Mouse (Mus musculus) kidney, embryonic 16.5 days (tissue): ENCODE data around the gene Exoc4. TPM values are rescaled to one million over a fixed set of nuclear protein-coding genes. Genes with fewer than 3 reads are reported as not detected.

Experiments used
- ATAC-seq: fragments of 200-750 bp; cut with Nextera tagmentation; 2 replicates; pipeline ENCODE4 v1.8.0; 2017; ENCODE audit warnings: moderate TSS enrichment; ENCODE audit not compliant: low FRiP score, low TSS enrichment
- H3K27ac ChIP-seq: fragments of 300-500 bp; sonication (generic); 2 replicates; pipeline ENCODE4 v1.5.1; 2014; ENCODE audit warnings: low read length
- H3K27me3 ChIP-seq: fragments of 300-500 bp; sonication (generic); 2 replicates; pipeline ENCODE4 v1.6.1; 2014; ENCODE audit warnings: low read length, control low read depth, mixed read lengths; ENCODE audit not compliant: insufficient read depth
- H3K36me3 ChIP-seq: fragments of 300-500 bp; sonication (generic); 2 replicates; pipeline ENCODE4 v1.6.1; 2014; ENCODE audit warnings: low read length, control low read depth, mixed read lengths; ENCODE audit not compliant: insufficient read depth
- H3K4me1 ChIP-seq: fragments of 300-500 bp; sonication (generic); 2 replicates; pipeline ENCODE4 v1.6.1; 2014; ENCODE audit warnings: low read length, control low read depth, mixed read lengths; ENCODE audit not compliant: insufficient read depth
- H3K4me2 ChIP-seq: fragments of 300-500 bp; sonication (generic); replicated peaks from 2 replicates; pipeline ENCODE4 v1.6.1; 2014; ENCODE audit warnings: low read depth, low read length
- H3K4me3 ChIP-seq: fragments of 300-500 bp; sonication (generic); 2 replicates; pipeline ENCODE4 v1.5.1; 2014; ENCODE audit warnings: mild to moderate bottlenecking, low read length
- H3K9ac ChIP-seq: fragments of 300-500 bp; sonication (generic); replicated peaks from 2 replicates; pipeline ENCODE4 v1.6.1; 2014; ENCODE audit warnings: low read length
- H3K9me3 ChIP-seq: fragments of 300-500 bp; sonication (generic); 2 replicates; pipeline ENCODE4 v1.6.1; 2016; ENCODE audit warnings: low read length, control low read depth
- WGBS: fragments of 180-500 bp; shearing (Covaris S2); extraction: QIAGEN DNeasy Blood & Tissue Kit; methylation state at CpG from one replicate; pipeline ENCODE4 v1.1.7; 2014; 5-methylcytosine and 5-hydroxymethylcytosine counted together
- polyA plus RNA-seq: library from polyadenylated mRNA; unstranded; fragments of >200 nt; fragmentation: Nextera tagmentation; extraction: Ambion mirVana; gene quantifications from 2 replicates; pipeline ENCODE4 v1.2.1, GENCODE M21; 2015

The Exoc4 gene
- polyA plus RNA-seq, 1 experiment from 2014 or later = 39.4 TPM

DNA sequence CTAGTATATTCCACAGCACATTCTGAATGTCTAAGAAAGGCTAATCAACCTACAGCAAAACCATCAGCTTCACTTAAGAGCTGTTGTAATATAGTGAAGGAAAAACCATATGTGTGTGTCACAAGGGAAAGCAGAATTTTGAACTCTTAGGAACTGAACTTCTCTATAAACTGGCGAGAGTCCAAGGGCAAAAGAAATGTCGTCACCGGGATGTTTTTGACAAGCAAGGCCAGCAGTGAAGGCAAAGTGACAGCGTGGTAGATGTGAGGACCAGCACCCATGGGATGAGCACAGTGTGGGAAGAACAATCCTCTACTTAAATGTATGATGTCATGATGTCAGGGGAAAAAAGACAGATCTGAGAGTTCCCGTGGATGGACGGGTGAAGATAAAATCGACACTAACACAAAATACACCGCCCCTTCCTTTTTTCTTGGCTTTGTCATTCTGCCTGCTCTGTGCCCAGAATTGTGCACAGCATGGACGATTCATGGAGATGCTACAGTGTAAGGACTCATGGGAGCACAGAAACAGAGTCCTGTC is 635.3 kb downstream of the Exoc4 start:
- H3K9ac ChIP-seq = no peak overlapping the region
- WGBS = 79% methylated on average over 9 of the region's 9 CpGs
- no peak overlapping the region for H3K27ac ChIP-seq
- H3K36me3 ChIP-seq = no peaks in the 10 kb centered on the region
- H3K4me3 ChIP-seq = no peak overlapping the region
- H3K4me2 ChIP-seq = no peak overlapping the region
- no peaks in the 10 kb centered on the region for H3K9me3 ChIP-seq
- H3K27me3 ChIP-seq = no peaks in the 10 kb centered on the region
- no peak for ATAC-seq
- no peaks in the 10 kb centered on the region for H3K4me1 ChIP-seq

DNA sequence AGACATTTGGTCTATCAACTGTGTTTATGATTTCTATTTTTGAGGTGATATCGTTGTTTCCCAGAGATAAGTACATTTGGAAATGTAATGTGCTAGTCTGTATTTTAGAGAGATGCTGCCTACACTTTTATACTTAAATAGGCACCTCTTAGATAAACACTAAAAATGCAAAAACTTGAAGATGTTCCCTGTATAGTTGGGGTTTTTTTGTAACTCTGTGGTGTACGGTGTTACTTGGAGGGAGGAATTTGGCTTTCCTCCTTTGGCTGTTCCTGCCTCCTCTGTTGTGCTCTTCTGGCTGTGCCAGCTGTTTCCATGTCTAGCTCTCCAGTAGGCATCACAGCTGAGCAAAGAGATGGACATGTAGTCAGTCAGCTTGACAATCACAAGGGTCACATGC is 638.1 kb downstream of the Exoc4 start:
- Histone ChIP-seq H3K27me3 (no peaks in the 10 kb centered on the region), H3K4me2 (no peak overlapping the region), H3K9ac (no peak overlapping the region), H3K27ac (no peak overlapping the region), H3K4me1 (0 out of 2 replicates have a peak, but pooled peaks cover 3% of the 10 kb centered on the region), H3K4me3 (no peak overlapping the region), H3K9me3 (no peaks in the 10 kb centered on the region), H3K36me3 (no peaks in the 10 kb centered on the region)
- 88% methylated on average over 2 of the region's 2 CpGs for WGBS
- no peak for ATAC-seq

DNA sequence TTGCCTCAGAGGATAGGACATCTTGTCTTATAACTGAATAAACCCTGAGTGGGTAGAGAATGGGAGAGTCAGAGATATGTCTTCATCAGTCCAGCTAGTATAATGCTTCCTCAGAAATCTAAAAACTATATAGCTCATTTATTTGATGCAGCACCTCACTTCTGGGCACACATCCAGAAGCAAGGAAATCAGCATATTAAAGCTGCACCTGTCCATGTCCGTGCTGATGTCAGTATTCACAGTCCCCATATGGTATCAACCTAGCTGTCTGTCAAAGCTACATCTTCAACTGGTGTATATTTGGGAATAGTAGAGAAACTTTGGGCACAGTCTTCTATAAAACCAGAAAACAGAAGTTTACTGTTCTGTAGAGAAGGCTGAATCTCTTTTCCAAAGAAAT is 642.0 kb downstream of the Exoc4 start:
- no peak overlapping the region for H3K27ac ChIP-seq
- H3K4me3 ChIP-seq = no peak overlapping the region
- no peaks in the 10 kb centered on the region for H3K27me3 ChIP-seq
- H3K4me2 ChIP-seq = no peak overlapping the region
- no peak for ATAC-seq
- peaks cover 8% of the 10 kb centered on the region; the same call in 1 of the 2 replicates for H3K4me1 ChIP-seq
- no peak overlapping the region for H3K9ac ChIP-seq
- H3K9me3 ChIP-seq = no peaks in the 10 kb centered on the region
- H3K36me3 ChIP-seq = no peaks in the 10 kb centered on the region
- 77% methylated on average over 1 of the region's 1 CpGs for WGBS

DNA sequence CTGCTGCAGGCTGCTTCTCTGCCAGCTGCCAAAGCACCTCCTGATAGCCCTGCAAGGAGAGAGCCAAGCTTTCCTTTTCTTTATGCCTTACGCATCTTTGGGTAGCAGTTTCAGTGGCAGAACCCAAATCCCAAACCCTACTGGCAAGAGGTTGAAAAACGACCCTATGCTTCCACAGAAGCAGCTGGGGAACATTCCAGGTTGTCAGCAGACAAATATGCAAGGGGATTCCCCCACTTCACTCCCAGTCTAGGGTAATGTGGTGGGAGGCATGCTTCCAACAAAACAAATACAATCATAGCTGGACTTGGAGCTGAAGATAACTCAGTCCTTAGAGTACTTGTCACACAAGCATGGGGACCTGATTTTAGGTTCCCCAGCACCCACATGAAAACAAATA is 643.3 kb downstream of the Exoc4 start:
- Histone ChIP-seq H3K9ac (no peak overlapping the region), H3K4me1 (peaks cover 8% of the 10 kb centered on the region; the same call in 1 of the 2 replicates), H3K4me2 (no peak overlapping the region), H3K4me3 (no peak overlapping the region), H3K27me3 (no peaks in the 10 kb centered on the region), H3K27ac (no peak overlapping the region), H3K36me3 (no peaks in the 10 kb centered on the region), H3K9me3 (no peaks in the 10 kb centered on the region)
- WGBS = 46% methylated on average over 2 of the region's 2 CpGs
- no peak for ATAC-seq

DNA sequence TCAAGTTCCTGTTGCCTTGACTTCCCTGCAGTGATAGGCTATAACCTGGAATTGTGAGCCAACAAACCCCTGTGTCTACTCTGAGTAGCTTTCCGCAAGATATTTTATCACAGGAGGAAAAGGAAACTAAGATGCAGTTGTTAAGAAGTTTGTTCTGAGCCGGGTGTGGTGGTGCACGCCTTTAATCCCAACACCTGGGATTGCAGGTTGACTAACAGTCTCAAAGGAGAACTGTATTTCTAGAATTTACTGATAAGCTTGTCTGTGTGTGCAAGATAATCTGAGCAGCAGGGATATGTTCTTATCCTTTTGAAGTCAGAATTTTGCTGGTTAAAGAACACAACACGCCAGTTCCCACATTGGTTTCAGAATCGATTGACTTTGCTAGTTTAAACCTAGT is 651.1 kb downstream of the Exoc4 start:
- Histone ChIP-seq H3K9me3 (no peaks in the 10 kb centered on the region), H3K36me3 (no peaks in the 10 kb centered on the region), H3K27ac (no peak overlapping the region), H3K27me3 (no peaks in the 10 kb centered on the region), H3K4me3 (no peak overlapping the region), H3K4me2 (no peak overlapping the region), H3K9ac (no peak overlapping the region), H3K4me1 (no peaks in the 10 kb centered on the region)
- WGBS = 93% methylated on average over 5 of the region's 5 CpGs
- ATAC-seq = no peak

DNA sequence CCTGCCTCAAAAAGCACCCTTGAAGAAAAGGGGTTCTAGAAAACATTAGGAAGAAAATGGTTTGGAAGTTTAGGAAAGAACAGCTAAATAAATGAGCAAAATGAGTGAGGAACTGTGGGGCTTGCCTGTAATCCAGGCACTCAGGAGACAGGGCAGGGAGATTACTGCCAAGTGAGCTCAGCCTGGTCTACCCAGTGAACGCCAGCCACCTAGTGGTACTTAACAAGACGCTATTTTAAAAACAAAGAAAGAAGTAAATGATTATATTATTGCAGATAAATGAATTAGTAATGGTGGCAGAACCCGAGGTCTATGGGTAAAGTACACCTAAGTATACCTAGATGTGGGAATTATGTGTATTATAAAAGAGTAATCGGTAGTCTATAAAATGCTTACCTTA is 651.7 kb downstream of the Exoc4 start:
- WGBS = 80% methylated on average over 4 of the region's 4 CpGs
- no peak overlapping the region for H3K4me2 ChIP-seq
- H3K4me3 ChIP-seq = no peak overlapping the region
- H3K4me1 ChIP-seq = no peaks in the 10 kb centered on the region
- H3K27ac ChIP-seq = no peak overlapping the region
- ATAC-seq = no peak
- no peaks in the 10 kb centered on the region for H3K36me3 ChIP-seq
- no peaks in the 10 kb centered on the region for H3K9me3 ChIP-seq
- no peaks in the 10 kb centered on the region for H3K27me3 ChIP-seq
- H3K9ac ChIP-seq = no peak overlapping the region

DNA sequence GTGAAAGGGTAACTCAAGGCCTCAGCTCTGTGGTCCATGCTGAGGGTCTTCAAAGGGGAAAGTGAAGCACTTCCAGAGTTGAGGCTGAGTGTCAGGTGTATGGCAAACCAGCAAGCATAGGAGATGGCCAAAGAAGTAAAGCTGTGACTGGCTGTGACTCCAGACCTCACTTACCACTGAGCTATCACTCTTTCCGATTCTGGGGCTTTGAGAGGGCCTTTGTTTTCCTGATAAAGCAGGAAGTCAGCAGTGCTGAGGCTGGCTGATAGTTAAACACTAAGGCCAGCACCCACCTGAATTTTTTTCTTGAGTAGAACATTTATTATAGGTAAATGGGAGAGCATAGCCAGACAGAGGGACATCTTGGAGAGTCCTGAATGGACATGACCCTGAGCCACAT is 656.2 kb downstream of the Exoc4 start:
- Histone ChIP-seq H3K4me2 (no peak overlapping the region), H3K4me3 (no peak overlapping the region), H3K27ac (no peak overlapping the region), H3K36me3 (no peaks in the 10 kb centered on the region), H3K27me3 (no peaks in the 10 kb centered on the region), H3K4me1 (no peaks in the 10 kb centered on the region), H3K9me3 (no peaks in the 10 kb centered on the region), H3K9ac (no peak overlapping the region)
- WGBS = 70% methylated on average over 1 of the region's 1 CpGs
- no peak for ATAC-seq

DNA sequence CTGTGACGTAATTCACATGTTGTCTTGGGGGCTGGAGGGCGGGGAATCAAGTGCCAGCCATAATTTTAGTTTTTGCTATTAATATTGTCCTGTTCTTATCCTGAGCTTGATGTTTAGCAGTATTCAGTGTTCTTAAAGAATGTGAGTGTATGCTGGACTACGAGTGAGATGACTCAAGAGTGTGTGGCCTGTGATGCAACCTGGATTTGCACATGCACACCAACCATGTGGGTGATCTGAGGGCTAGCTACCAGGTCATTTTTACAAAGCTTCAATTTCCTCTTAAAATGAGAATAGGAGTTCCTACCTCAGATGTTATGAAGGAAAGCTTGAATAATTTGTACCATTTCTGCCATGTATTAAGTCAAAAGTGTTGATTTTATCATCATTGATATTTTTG is 661.8 kb downstream of the Exoc4 start:
- Histone ChIP-seq H3K27me3 (no peaks in the 10 kb centered on the region), H3K4me2 (no peak overlapping the region), H3K4me3 (no peak overlapping the region), H3K36me3 (no peaks in the 10 kb centered on the region), H3K9me3 (no peaks in the 10 kb centered on the region), H3K4me1 (no peaks in the 10 kb centered on the region), H3K27ac (no peak overlapping the region), H3K9ac (no peak overlapping the region)
- ATAC-seq = no peak
- 72% methylated on average over 3 of the region's 3 CpGs for WGBS

DNA sequence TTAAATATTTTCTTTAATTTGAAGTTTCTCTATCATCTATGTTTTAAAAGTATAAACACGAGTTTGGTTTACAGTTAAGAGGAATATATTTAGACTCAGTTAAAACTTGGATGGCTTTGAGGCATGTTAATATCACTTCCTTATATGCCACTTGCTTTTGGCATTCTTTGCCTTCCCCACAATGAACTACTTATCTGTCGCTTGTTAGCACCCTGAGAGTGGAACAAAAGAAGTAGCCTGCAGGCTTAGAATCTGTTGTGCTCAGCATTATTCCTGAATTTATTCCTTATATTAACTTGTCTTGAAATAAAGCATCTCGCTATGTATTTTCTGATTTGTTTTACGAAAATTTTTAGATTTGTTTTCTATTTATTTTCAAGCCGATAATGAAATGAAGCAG is 664.2 kb downstream of the Exoc4 start:
- no peak overlapping the region for H3K27ac ChIP-seq
- WGBS = 92% methylated on average over 5 of the region's 5 CpGs
- ATAC-seq = no peak

DNA sequence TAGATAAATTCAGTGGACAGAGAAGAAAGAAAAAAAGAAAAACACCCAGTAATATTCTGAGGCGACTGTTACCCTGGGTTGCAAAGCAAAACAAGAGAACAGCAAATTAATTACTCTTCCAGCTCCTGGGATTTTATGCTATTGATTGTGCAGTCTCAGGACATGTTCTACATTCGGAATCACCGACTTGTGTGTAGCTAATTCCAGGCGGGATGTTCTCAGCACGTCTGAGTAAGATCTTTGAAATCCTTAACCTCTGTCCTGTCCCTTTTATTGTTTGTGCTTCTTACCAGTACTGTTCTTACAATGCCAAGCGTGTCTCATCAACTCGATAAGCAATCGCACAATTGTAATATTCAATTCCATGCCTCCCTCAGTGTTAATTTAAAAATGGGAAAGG is 664.6 kb downstream of the Exoc4 start:
- WGBS = 89% methylated on average over 8 of the region's 8 CpGs
- no peak overlapping the region for H3K4me3 ChIP-seq

More for the DNA sequence above, 664.2 kb downstream of the Exoc4 start:
- no peaks in the 10 kb centered on the region for H3K36me3 ChIP-seq
- peaks cover 6% of the 10 kb centered on the region; the same call in 1 of the 2 replicates for H3K9me3 ChIP-seq
- H3K4me3 ChIP-seq = no peak overlapping the region
- no peaks in the 10 kb centered on the region for H3K27me3 ChIP-seq
- H3K4me2 ChIP-seq = no peak overlapping the region
- no peak overlapping the region for H3K9ac ChIP-seq
- no peaks in the 10 kb centered on the region for H3K4me1 ChIP-seq

More for the DNA sequence above, 664.6 kb downstream of the Exoc4 start:
- Histone ChIP-seq H3K4me1 (no peaks in the 10 kb centered on the region), H3K36me3 (no peaks in the 10 kb centered on the region), H3K27me3 (no peaks in the 10 kb centered on the region), H3K9me3 (peaks cover 6% of the 10 kb centered on the region; the same call in 1 of the 2 replicates), H3K27ac (no peak overlapping the region), H3K4me2 (no peak overlapping the region), H3K9ac (no peak overlapping the region)
- ATAC-seq = no peak
